Mouse (Mus musculus): Measurements from ENCODE around the gene Zan. TPM values are rescaled to one million over a fixed set of nuclear protein-coding genes. Genes with fewer than 3 reads are reported as not detected.

The Zan gene
- polyA plus RNA-seq, 1 experiment from 2014 or later = 1.1 TPM

- H3K27me3 ChIP-seq (ENCODE audit: control insufficient read depth, insufficient read depth, low read length) = no peaks in the 10 kb centered on the region
- no peaks in the 10 kb centered on the region; the same call in 1 of the 2 replicates for H3K9me3 ChIP-seq (ENCODE audit: control insufficient read depth, low read depth, low read length)
- H3K4me2 ChIP-seq (replicated peaks; ENCODE audit: low read depth, low read length) = peak overlapping the region; percentile 46
- no peak overlapping the region for H3K9ac ChIP-seq (replicated peaks; ENCODE audit: low read depth, low read length)
- H3K36me3 ChIP-seq (ENCODE audit: control insufficient read depth, insufficient read depth, low read length) = no peaks in the 10 kb centered on the region
- 1% methylated on average over 17 of the region's 17 CpGs for WGBS
- H3K4me3 ChIP-seq (ENCODE audit: low read depth, low read length) = peak overlapping the region; percentile 15
- no peak overlapping the region for H3K27ac ChIP-seq (ENCODE audit: low read length)
- H3K4me1 ChIP-seq (ENCODE audit: control insufficient read depth, insufficient read depth, low read length) = peaks cover 7% of the 10 kb centered on the region; the same call in 1 of the 2 replicates
- no peak; the same call in 1 of the 2 replicates for ATAC-seq (ENCODE audit: insufficient number of reproducible peaks, insufficient read depth, low FRiP score, low read depth)
Observed at GRCm38 (mm10) chr5:137485851-137486155, 8.9 kb upstream of the Zan start.

GRCm38 (mm10) chr5:137485071-137485850, 8.4 kb upstream of the Zan start:
- H3K27ac ChIP-seq (ENCODE audit: low read length) = no peak overlapping the region
- WGBS = 11% methylated on average over 30 of the region's 30 CpGs
- ATAC-seq (ENCODE audit: insufficient number of reproducible peaks, insufficient read depth, low FRiP score, low read depth) = no peak
- H3K36me3 ChIP-seq (ENCODE audit: control insufficient read depth, insufficient read depth, low read length) = no peaks in the 10 kb centered on the region
- peak overlapping the region; percentile 46 for H3K4me2 ChIP-seq (replicated peaks; ENCODE audit: low read depth, low read length)
- H3K4me3 ChIP-seq (ENCODE audit: low read depth, low read length) = peak overlapping the region; percentile 15
- no peak overlapping the region for H3K9ac ChIP-seq (replicated peaks; ENCODE audit: low read depth, low read length)
- H3K27me3 ChIP-seq (ENCODE audit: control insufficient read depth, insufficient read depth, low read length) = no peaks in the 10 kb centered on the region
- H3K4me1 ChIP-seq (ENCODE audit: control insufficient read depth, insufficient read depth, low read length) = peaks cover 7% of the 10 kb centered on the region; the same call in 1 of the 2 replicates
- no peaks in the 10 kb centered on the region; the same call in 1 of the 2 replicates for H3K9me3 ChIP-seq (ENCODE audit: control insufficient read depth, low read depth, low read length)

GRCm38 (mm10) chr5:137481897-137482296, 5.0 kb upstream of the Zan start:
- H3K36me3 ChIP-seq (ENCODE audit: control insufficient read depth, insufficient read depth, low read length) = no peaks in the 10 kb centered on the region
- H3K4me1 ChIP-seq (ENCODE audit: control insufficient read depth, insufficient read depth, low read length) = peaks cover 7% of the 10 kb centered on the region; the same call in 1 of the 2 replicates
- no peak overlapping the region for H3K27ac ChIP-seq (ENCODE audit: low read length)
- 34% methylated on average over 8 of the region's 8 CpGs for WGBS
- H3K4me2 ChIP-seq (replicated peaks; ENCODE audit: low read depth, low read length) = no peak overlapping the region
- no peak overlapping the region for H3K9ac ChIP-seq (replicated peaks; ENCODE audit: low read depth, low read length)
- H3K27me3 ChIP-seq (ENCODE audit: control insufficient read depth, insufficient read depth, low read length) = no peaks in the 10 kb centered on the region
- no peak overlapping the region for H3K4me3 ChIP-seq (ENCODE audit: low read depth, low read length)
- no peaks in the 10 kb centered on the region for H3K9me3 ChIP-seq (ENCODE audit: control insufficient read depth, low read depth, low read length)
- ATAC-seq (ENCODE audit: insufficient number of reproducible peaks, insufficient read depth, low FRiP score, low read depth) = no peak

- Histone ChIP-seq H3K9ac (replicated peaks; ENCODE audit: low read depth, low read length) (no peak overlapping the region), H3K4me1 (ENCODE audit: control insufficient read depth, insufficient read depth, low read length) (peaks cover 7% of the 10 kb centered on the region; the same call in 1 of the 2 replicates), H3K4me2 (replicated peaks; ENCODE audit: low read depth, low read length) (no peak overlapping the region), H3K27me3 (ENCODE audit: control insufficient read depth, insufficient read depth, low read length) (no peaks in the 10 kb centered on the region), H3K27ac (ENCODE audit: low read length) (no peak overlapping the region), H3K9me3 (ENCODE audit: control insufficient read depth, low read depth, low read length) (no peaks in the 10 kb centered on the region), H3K4me3 (ENCODE audit: low read depth, low read length) (no peak overlapping the region), H3K36me3 (ENCODE audit: control insufficient read depth, insufficient read depth, low read length) (no peaks in the 10 kb centered on the region)
- ATAC-seq (ENCODE audit: insufficient number of reproducible peaks, insufficient read depth, low FRiP score, low read depth) = no peak
Observed at GRCm38 (mm10) chr5:137481138-137481537, 4.3 kb upstream of the Zan start.

- H3K4me1 ChIP-seq (ENCODE audit: control insufficient read depth, insufficient read depth, low read length) = no peaks in the 10 kb centered on the region
- H3K27ac ChIP-seq (ENCODE audit: low read length) = no peak overlapping the region
- no peaks in the 10 kb centered on the region for H3K9me3 ChIP-seq (ENCODE audit: control insufficient read depth, low read depth, low read length)
- no peaks in the 10 kb centered on the region for H3K27me3 ChIP-seq (ENCODE audit: control insufficient read depth, insufficient read depth, low read length)
- no peak overlapping the region for H3K9ac ChIP-seq (replicated peaks; ENCODE audit: low read depth, low read length)
- H3K36me3 ChIP-seq (ENCODE audit: control insufficient read depth, insufficient read depth, low read length) = no peaks in the 10 kb centered on the region
- no peak for ATAC-seq (ENCODE audit: insufficient number of reproducible peaks, insufficient read depth, low FRiP score, low read depth)
- H3K4me3 ChIP-seq (ENCODE audit: low read depth, low read length) = no peak overlapping the region
- H3K4me2 ChIP-seq (replicated peaks; ENCODE audit: low read depth, low read length) = no peak overlapping the region
- WGBS = 58% methylated on average over 2 of the region's 2 CpGs
Observed at GRCm38 (mm10) chr5:137474351-137474750, 2.5 kb downstream of the Zan start.

GRCm38 (mm10) chr5:137472252-137472904, 4.5 kb downstream of the Zan start:
- Histone ChIP-seq H3K4me2 (replicated peaks; ENCODE audit: low read depth, low read length) (no peak overlapping the region), H3K27ac (ENCODE audit: low read length) (peak overlapping the region; percentile 81), H3K9ac (replicated peaks; ENCODE audit: low read depth, low read length) (no peak overlapping the region), H3K27me3 (ENCODE audit: control insufficient read depth, insufficient read depth, low read length) (no peaks in the 10 kb centered on the region), H3K4me1 (ENCODE audit: control insufficient read depth, insufficient read depth, low read length) (no peaks in the 10 kb centered on the region), H3K9me3 (ENCODE audit: control insufficient read depth, low read depth, low read length) (no peaks in the 10 kb centered on the region), H3K4me3 (ENCODE audit: low read depth, low read length) (no peak overlapping the region), H3K36me3 (ENCODE audit: control insufficient read depth, insufficient read depth, low read length) (no peaks in the 10 kb centered on the region)
- 52% methylated on average over 5 of the region's 5 CpGs for WGBS
- ATAC-seq (ENCODE audit: insufficient number of reproducible peaks, insufficient read depth, low FRiP score, low read depth) = peak; percentile 93

- Histone ChIP-seq H3K36me3 (ENCODE audit: control insufficient read depth, insufficient read depth, low read length) (no peaks in the 10 kb centered on the region), H3K4me3 (ENCODE audit: low read depth, low read length) (no peak overlapping the region), H3K9ac (replicated peaks; ENCODE audit: low read depth, low read length) (no peak overlapping the region), H3K9me3 (ENCODE audit: control insufficient read depth, low read depth, low read length) (no peaks in the 10 kb centered on the region), H3K4me2 (replicated peaks; ENCODE audit: low read depth, low read length) (no peak overlapping the region), H3K27me3 (ENCODE audit: control insufficient read depth, insufficient read depth, low read length) (no peaks in the 10 kb centered on the region), H3K4me1 (ENCODE audit: control insufficient read depth, insufficient read depth, low read length) (no peaks in the 10 kb centered on the region), H3K27ac (ENCODE audit: low read length) (no peak overlapping the region)
- WGBS = 94% methylated on average over 6 of the region's 6 CpGs
- ATAC-seq (ENCODE audit: insufficient number of reproducible peaks, insufficient read depth, low FRiP score, low read depth) = no peak
Observed at GRCm38 (mm10) chr5:137466946-137467345, 9.9 kb downstream of the Zan start.

GRCm38 (mm10) chr5:137465049-137465448, 11.8 kb downstream of the Zan start:
- Histone ChIP-seq H3K4me1 (ENCODE audit: control insufficient read depth, insufficient read depth, low read length) (no peaks in the 10 kb centered on the region), H3K27me3 (ENCODE audit: control insufficient read depth, insufficient read depth, low read length) (no peaks in the 10 kb centered on the region), H3K9ac (replicated peaks; ENCODE audit: low read depth, low read length) (no peak overlapping the region), H3K36me3 (ENCODE audit: control insufficient read depth, insufficient read depth, low read length) (no peaks in the 10 kb centered on the region), H3K4me2 (replicated peaks; ENCODE audit: low read depth, low read length) (no peak overlapping the region), H3K4me3 (ENCODE audit: low read depth, low read length) (no peak overlapping the region), H3K9me3 (ENCODE audit: control insufficient read depth, low read depth, low read length) (no peaks in the 10 kb centered on the region), H3K27ac (ENCODE audit: low read length) (no peak overlapping the region)
- ATAC-seq (ENCODE audit: insufficient number of reproducible peaks, insufficient read depth, low FRiP score, low read depth) = no peak
- 39% methylated on average over 3 of the region's 3 CpGs for WGBS
